Mouse (Mus musculus) induced T-regulatory cell, adult 2 months (primary cell): ENCODE results near the gene Ncstn.

ENCODE experiments used
- DNase-seq: peaks from one replicate; pipeline ENCODE4 v3.0.0-alpha.2; 2012; ENCODE audit warnings: low read depth

Ncstn gene

GRCm38 (mm10) chr1:172072604-172073003 is 10.0 kb downstream of the Ncstn start:
- no peak for DNase-seq

- DNase-seq, result no peak
Measured at GRCm38 (mm10) chr1:172071556-172071955, 11.0 kb downstream of the Ncstn start.

- no peak for DNase-seq
Measured at GRCm38 (mm10) chr1:172070227-172070626, 12.4 kb downstream of the Ncstn start.

DNA sequence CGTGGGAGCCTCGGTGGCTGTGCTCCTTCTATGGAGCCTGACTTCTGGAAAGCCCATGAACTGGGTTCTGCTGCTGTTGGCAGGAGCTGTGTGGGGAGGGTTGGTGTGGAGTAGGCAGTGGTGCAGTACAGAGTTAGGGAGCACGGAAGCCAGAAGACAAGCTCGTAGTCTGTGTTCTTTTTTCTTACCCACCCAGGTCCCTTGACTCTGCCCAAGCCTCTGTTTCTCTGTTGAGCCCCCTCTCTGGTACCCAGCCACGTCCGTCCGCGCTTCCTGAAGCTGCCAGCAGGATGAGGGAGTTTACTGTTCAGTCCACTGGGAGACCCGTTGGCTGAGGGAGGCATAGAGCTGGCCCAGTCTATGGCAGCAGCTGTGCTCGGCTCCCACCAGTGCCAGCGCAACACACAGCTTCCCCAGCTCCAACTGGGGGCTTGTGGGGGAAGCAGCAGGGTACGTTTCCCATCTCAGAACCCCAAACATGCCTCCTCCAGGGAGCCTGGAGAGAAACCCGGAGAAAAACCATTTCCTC is 17.9 kb downstream of the Ncstn start:
- no peak for DNase-seq

DNA sequence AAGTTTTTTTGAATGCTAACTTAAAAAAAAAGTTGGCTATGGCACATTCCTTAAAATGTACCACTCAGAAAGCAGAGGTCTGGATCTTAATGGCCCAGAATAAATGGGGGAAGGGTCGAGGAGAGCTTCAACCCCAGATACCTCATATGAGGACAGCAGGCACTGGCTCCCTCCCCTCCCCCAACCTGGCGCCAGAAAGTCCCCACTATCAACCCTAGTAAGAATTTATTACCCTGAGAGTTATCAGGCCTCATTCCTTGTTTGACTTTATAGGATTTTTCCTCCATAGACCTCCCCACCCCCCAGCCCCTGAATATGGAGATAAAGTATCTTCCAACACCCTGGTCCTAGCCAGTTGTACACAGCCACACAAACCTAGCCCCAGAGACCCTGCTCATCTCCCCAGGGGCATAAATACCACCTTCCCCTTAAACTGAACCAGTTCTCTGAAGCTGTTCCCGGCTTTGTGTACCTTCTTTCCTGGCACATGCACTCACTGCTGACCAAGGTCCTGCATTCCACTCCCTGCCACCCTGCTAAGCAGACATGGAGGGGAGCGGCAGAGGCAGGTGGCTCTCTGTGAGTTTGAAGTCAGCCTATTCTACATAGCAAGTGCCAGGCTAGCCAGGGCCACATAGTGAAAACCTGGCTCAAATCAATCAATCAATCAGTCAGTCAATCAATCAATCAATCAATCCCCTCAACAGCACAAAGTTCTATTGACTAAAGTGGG is 19.1 kb downstream of the Ncstn start:
- no peak for DNase-seq

DNA sequence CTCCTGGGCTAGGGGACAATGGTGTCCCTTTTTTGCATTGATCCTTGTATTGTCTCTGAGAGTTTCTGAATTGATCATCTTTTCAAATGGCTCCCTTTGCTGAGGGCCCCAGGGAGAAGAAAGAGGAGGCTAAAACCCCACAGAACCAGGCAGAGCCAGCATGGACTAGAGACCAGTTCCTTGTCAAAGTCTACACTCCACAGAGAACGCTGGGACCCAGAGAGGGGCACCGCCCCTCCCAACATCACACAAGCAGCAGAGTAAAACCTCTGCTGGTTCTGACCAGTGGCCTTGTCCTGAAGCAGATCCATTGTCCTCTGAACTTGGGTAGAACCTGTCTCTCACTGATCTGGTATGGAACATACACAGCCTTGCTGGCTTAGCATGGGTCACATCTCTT is 20.5 kb downstream of the Ncstn start:
- no peak for DNase-seq

- no peak for DNase-seq
Measured at GRCm38 (mm10) chr1:172061217-172061616, 21.4 kb downstream of the Ncstn start.

DNA sequence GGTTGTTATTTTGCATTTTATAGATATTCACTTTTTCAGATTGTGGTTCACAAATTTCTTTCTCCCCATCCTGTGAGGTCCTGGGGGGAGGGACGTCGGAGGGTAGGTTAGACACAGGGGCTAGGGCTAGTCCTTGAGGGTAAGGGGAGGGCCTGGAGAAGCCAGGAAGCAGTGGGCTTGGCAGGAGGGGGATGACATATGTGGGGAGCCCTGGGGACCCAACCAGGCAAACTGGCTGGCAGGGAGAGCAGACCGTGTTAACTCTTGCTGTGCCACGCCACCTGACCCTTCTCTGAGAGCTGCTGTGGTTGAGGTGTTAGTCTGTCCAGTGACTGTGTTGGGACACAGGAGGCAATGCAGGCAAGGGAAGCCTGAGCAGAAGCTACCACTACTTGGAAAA is 21.9 kb downstream of the Ncstn start:
- DNase-seq, result no peak

GRCm38 (mm10) chr1:172058874-172059273 is 23.7 kb downstream of the Ncstn start:
- no peak for DNase-seq

- DNase-seq, result no peak
Measured at GRCm38 (mm10) chr1:172058321-172058720, 24.3 kb downstream of the Ncstn start.

DNA sequence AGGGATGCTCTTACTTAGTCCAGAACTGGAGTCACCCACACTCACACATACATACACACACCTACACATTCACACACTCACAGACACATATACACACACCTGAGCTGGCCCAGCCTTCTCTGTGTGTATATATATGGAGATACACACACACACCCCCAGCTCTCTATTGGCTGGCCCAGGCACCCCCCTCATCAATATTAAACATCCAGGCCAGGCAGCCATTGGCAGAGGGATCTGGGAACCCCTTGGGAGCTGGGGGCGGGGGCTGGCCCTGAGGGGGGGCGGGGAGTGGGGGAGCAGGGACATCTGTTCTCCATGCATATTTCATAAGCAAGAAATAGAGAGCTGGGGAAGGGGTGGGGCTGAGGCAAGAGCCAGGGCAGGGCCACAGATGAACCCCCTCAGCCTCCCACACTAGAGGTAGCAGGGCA is 25.1 kb downstream of the Ncstn start, which contains the start of gene Nhlh1:
Nhlh1 (minus strand) TSS at position 83 of the 431 bp plus-strand sequence.
- no peak for DNase-seq

- no peak for DNase-seq
Measured at GRCm38 (mm10) chr1:172056251-172056650, 26.3 kb downstream of the Ncstn start.

- DNase-seq, result no peak
Measured at GRCm38 (mm10) chr1:172053541-172054440, 28.8 kb downstream of the Ncstn start.

DNA sequence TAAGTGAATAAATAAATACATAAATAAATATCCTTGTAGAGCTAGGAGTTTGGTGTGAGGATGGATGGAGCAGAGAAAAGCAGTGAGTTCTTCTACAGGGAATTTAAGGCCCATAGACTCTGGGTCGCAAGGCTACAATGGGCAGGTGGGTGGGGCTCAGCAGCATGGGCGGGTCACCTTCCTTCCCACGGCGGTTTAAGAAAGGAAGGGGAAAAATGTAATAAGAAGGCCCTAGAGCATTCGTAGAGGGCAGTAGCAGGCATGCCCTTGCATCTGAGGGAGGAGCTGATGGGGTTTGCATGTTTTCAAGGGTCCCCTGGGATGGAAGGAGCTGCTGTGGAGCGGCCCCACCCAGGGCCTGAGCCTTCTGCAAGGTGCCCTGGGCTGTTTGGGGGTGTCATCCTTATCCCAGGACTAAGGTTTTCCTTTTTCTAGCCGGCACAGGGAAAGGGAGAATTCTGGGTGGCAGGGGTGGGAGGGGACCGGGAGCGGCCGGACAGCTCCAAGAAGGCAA is 29.8 kb downstream of the Ncstn start:
- DNase-seq, result no peak

DNA sequence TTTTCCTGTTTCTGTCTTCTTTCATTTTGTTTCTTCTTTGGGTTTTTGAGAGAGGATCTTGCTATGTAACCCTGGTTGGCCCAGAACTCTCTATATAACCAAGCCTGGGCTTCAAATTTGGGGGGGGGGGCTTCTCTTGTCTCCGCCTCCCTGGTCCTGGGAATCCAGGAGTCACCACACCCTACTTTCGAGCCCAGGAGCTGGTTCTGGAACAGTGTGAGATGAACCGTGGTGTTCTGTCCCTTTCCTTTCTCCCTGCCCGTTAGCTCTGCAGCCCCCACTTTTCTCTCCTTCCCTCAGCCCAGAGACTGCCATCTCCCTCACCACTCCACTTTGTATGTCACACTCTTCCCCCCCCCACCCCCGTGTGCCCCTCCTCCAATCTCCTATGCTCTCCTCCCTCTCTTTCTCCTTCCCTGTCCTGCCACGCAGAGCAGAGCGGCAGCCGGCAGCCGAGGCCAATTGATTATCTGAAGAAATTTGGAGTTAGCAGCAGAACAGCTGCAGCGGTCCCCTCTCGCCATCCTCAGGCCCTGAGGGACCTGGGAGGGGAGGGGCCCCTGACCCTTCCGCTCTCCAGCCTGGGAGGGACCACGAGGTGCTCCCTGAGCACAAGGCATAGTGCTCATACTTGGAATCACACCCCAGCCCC is 33.3 kb downstream of the Ncstn start:
- no peak for DNase-seq

GRCm38 (mm10) chr1:172048241-172048734 is 34.3 kb downstream of the Ncstn start:
- DNase-seq, result no peak

DNA sequence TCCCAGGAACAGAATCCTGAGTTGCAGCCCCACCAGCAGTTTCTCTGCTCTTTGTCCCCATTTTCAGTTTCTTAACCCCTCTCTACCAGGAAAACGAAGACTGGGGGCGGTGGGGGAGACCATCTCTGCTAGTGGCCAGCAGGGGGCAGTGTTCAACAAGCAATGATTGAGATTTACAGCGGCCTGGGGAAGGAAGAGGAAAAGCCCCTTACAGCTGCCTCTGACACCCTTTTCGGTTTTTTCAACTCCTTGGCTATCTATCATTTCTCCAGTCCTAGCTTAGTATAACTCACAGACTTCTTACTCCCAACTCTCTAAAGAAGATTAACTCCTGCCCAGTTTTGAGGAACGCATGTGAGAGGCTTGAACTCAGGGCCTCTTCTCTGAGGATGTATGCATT is 35.7 kb downstream of the Ncstn start:
- peak; percentile 89 for DNase-seq

- no peak for DNase-seq
Measured at GRCm38 (mm10) chr1:172046410-172046809, 36.2 kb downstream of the Ncstn start.

DNA sequence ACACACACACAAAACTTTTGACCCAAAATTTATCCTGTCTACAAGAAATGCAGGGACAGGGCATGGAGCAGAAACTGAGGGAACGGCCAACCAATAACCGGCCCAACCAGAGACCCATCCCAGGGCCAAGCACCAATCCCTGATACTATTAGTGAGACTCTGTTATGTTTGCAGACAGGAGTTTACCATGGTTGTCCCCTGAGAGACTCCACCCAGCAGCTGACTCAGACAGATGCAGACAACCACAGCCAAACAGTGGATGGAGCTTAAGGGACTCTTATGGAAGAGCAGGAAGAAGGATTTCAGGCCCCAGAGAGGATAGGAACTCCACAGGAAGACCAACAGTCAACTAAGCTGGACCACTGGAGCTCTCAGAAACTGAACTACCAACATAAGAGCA is 52.7 kb downstream of the Ncstn start:
- no peak for DNase-seq

- no peak for DNase-seq
Measured at GRCm38 (mm10) chr1:172028394-172029275, 54.0 kb downstream of the Ncstn start, which contains the start of gene Vangl2. Gene Vangl2 (minus strand): TSS chr1:172028444.

- DNase-seq, result no peak
Measured at GRCm38 (mm10) chr1:172027809-172028102, 54.8 kb downstream of the Ncstn start.
